Mouse (Mus musculus) frontal cortex, postnatal 14 days (tissue): ENCODE measurements around the gene Olfr64.

Experiments used
- DNase-seq, 2 experiments: peaks; one replicate each; pipeline ENCODE4 v3.0.0; 2022; ENCODE audit warnings: low spot score in 2 of 2

The Olfr64 gene

GRCm38 (mm10) chr7:103894385-103894784 lies at the start of gene Olfr64:
Gene Olfr64 (minus strand): TSS chr7:103894485.
- DNase-seq: no peak

DNA sequence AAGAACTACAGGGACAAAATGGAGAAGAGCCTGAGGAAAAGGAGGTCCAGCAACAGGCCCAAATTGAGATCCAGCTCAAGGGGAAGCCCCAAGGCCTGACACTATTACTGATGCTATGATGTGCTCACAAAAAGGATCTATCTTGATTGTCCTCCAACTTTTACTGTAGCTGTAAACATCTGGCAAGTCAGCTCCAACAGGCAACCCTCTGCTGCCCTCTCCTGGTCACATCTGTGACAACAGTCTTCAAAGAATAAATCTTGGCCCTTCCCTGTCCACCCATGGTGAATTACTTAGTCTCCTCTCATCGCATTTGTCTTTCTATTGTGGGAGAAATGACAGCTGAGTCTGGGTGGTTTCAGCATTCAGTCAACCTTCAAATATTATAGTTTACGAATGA lies 48.4 kb upstream of the Olfr64 start:
- no peak for DNase-seq

DNA sequence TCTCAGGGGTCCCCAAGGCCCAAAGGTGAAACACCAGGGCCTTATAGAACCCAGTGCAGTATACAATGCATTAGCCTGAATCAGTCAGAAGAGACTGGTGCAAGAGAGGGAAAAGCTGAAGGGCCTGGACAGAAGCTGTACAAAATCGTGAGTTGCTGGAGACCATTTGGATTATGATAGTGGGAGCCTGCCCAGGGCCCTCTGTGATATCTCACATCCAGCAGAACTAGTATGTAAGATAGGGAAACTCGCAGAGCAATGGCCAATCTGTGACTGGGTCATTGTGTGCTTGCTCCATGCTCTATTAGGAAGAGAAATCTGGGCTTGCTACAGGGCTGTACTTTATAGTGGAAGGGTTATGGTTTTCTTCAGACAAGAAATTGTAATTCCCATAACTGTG lies 40.0 kb upstream of the Olfr64 start, which contains the start of gene Olfr632:
TSS of gene Olfr632 (plus strand) at position 84 of the 400 bp plus-strand sequence.
- DNase-seq: no peak

DNA sequence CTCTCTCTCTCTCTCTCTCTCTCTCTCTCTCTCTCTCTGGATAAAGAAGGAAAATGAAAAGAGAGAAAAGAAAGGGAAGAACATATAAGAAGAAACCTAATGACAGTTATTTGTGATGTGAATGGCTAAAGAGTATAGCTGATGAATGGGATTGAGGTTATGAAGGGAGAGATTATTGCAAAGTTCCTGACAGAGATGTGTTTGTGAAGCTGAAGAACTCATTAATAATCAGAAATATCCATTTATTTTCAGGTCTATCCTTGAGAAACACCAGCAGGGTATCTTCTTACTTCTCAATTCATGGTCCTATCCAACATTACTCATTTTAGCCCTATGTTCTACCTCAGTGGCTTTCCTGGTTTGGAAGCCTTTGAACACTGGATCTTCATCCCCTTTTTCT lies 34.2 kb upstream of the Olfr64 start, which contains the start of gene Olfr631:
TSS of gene Olfr631 (plus strand) at position 301 of the 400 bp plus-strand sequence.
- DNase-seq: no peak

GRCm38 (mm10) chr7:103915338-103915737 lies 21.1 kb upstream of the Olfr64 start:
- DNase-seq: no peak

GRCm38 (mm10) chr7:103912969-103913511 lies 18.8 kb upstream of the Olfr64 start:
- DNase-seq: no peak

GRCm38 (mm10) chr7:103910047-103910446 lies 15.8 kb upstream of the Olfr64 start:
- DNase-seq: no peak

DNA sequence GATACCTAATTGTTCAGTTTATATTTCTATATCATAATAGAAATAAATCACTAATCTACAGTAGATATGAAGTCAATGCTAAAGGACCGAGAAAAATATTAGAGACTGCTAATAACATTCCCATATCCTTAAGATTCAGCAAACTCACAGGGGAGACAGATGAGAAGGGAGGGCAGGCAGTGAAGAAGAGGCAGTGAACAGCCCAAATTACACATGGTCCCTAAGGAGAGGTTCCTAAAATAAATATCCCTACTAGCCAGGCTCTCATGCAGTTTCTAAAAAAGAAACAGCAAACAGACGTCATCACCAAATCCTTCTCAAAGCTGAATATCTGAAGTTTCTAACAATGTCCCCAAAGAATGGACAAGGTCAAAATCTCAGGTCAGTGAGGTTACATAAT lies 8.9 kb upstream of the Olfr64 start, which contains the start of gene Olfr65:
TSS of gene Olfr65 (plus strand) at position 301 of the 400 bp plus-strand sequence.
- DNase-seq: no peak

DNA sequence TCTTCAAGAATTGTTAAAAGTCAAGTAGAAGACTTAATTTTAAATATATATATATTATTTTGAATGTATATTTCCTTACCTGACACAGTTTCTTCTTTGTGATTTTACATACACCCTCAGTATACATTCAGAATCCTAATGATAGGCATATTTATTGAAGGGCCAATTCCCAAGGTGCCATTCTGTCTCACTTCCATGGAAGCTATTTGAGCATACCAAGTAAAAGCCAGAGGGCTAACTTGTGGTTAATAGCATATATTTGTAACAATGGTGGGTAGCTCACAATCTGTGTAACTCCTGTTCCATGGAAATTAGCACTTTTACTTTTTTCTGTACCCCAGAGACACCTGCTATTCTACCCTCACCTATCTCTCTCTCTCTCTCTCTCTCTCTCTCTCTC lies 8.1 kb downstream of the Olfr64 start, which contains the start of gene Olfr66:
TSS of gene Olfr66 (minus strand) at position 101 of the 400 bp plus-strand sequence.
- DNase-seq: no peak

DNA sequence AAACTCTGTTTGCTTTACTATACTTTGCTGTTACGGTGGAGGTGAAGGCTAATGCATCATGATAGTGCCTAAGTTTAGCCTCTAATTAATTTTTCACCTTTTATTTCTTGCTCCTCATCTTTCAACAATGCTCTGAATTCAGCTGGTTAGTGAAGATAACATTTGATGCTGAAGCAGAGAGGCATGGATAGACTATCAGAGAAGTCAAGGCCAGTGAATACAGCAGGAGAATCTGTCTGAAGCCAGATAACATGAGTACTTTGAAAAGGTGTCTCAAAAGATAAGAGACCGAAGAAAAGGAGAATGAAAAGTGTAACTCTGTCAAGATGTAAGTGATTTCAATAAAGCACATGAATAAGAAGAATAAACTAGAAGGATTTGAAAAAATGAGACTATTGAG lies 17.2 kb downstream of the Olfr64 start:
- no peak for DNase-seq

GRCm38 (mm10) chr7:103874451-103874850 lies 19.8 kb downstream of the Olfr64 start:
- no peak for DNase-seq

GRCm38 (mm10) chr7:103873064-103873463 lies 21.2 kb downstream of the Olfr64 start:
- no peak for DNase-seq

DNA sequence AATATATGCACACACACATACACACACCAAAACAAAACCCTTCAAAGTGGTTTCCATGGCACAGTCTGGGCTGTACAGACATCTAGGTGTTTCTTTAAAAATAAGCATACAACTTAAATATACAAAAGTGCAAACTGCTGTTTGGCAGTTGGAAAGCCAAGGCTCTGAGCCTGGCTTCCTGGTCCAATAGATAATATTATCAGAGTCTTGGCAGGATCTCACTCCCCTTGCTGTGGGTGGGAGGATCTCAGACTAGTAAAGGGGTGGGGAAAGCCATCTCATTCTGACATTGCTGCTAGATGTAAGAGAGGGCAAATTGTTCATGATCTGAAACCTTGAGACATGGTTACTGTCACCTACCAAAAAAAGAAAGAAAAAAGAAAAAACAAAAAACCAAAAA lies 23.6 kb downstream of the Olfr64 start:
- DNase-seq: no peak

GRCm38 (mm10) chr7:103865716-103866115 lies 28.6 kb downstream of the Olfr64 start:
- DNase-seq: no peak

- no peak for DNase-seq
These were observed 32.8 kb downstream of the Olfr64 start for GRCm38 (mm10) chr7:103861531-103861930.

DNA sequence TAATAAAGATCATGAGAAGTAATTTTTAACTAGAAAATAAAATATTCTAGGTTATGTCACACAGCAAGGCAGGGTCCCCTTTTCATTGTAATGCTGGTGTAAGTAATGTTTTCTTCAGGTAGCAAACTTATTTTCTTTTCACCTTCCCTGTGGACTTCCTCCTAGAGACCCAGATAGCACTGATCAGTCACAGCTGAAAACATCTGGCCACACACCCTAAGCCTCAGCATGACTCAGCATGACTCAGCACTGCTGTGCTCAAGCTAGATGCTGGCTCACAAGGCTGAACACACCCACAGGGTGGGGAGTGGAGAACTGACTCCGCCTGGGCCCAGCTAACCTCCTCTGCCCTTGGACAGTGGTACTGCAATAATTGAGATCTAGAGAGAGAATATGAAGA lies 33.4 kb downstream of the Olfr64 start:
- no peak for DNase-seq

DNA sequence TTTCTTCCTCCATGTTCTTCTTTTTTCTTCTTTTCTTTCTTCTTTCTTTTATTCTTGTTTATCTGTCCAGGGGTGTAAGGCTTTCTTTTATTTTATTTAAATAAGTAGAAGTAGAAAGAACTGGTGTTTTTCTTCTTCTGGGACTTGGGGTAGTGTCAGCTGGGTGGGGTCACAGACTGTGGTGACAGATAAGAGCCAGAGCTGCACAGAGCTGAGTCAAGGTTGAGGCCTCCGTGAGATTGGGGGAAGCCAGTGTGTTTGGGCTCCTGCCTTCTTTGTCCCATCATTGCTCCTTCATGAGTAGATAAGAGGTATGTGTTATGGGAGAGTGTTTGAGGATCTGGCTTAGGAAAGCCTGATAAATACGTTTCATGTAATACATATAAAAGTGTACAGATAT lies 35.2 kb downstream of the Olfr64 start:
- DNase-seq: no peak

DNA sequence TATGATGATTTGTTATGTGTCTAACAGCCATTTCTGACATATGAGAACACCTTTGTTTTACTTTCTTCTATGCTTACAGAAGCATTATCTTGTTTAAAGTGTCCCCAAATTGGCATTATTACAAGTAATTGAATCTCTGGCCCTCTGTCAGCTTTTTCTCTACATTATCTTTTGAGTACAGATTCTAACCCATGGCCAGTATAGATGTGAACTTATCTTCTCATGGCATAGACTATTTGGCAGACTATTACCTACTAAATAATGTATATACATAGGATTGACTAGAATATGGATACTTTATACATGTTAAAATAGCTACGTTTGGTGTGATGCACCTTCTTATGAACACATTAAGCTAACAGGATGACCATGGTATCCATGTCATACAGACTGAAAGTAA lies 39.6 kb downstream of the Olfr64 start:
- DNase-seq: no peak

DNA sequence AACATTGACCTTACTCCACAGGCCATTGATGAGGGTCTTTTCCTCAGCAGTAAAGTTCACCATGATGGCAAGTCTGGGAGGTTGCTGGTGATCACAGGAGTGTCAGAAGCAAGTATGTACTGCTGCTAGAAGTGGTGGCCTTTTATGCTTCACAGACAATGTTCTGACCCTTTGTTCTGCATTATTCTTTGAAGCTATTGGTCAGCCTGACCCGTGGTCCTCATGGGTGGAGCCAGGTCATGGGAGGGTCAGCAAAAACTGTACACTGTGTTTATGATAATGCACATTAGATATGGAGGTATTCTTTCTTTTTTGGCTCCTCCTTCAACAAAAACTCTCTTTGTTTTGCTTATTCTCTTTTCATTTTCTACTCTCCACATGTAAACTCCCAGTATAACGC lies 41.2 kb downstream of the Olfr64 start, which contains the start of gene Hbb-y:
TSS of gene Hbb-y (minus strand) at position 127 of the 400 bp plus-strand sequence.
- no peak for DNase-seq

DNA sequence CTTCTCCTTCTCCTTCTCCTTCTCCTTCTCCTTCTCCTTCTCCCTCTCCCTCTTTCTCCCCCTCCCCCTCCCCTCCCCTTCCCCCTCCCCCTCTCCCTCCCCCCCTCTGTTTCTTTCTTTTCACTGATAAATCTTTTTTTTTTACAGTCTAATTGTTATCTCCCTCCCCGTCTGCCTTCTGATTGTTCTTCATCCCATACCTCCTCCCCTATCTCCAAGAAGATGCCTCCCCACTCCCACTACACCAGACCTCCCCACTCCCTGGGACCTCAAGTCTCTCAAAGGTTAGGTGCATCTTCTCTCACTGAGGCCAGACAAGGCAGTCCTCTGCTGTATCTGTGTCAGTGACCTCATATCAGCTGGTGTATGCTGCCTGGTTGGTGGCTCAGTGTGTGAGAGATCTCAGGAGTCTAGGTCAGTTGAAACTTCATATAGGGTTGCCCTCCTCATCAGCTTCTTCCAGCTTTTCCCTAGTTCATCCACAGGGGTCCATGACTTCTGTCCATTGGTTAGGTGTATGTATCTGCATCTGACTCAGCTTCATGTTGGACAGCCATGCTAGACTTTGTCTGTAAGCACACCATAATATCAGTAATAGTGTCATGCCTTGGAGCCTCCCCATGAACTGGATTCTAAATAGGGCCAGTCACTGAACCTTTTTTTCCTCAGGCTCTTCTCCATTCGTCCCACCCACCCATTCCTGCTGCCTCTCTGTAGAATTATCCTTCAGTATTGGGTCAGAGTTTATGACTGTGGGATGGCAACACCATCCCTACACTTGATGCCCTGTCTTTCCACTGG lies 49.6 kb downstream of the Olfr64 start:
- no peak for DNase-seq

GRCm38 (mm10) chr7:103843034-103843433 lies 51.3 kb downstream of the Olfr64 start, which contains the start of gene Hbb-bh1:
Gene Hbb-bh1 (minus strand): TSS chr7:103843164.
- no peak for DNase-seq

DNA sequence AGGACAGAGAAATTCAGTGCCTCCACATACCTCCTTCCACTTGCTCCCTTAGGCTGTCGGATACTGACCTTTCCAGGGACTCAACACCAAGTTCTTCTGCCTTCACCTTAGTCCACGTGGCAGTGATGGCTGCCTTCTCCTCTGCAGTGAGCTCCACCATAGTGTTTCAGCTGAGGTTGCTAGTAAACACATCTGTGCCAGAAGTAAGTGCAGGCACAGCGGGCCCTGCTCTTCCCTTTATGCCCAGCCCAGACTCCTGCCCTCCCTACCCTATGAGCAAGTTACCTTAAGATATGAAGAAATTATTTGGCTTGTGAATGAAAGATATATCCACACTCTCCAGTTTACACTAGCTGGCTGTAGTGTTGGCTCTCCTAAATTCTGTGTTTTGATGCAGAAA lies 54.0 kb downstream of the Olfr64 start, which contains the start of gene Hbb-bh2:
TSS of gene Hbb-bh2 (minus strand) at position 253 of the 400 bp plus-strand sequence.
- DNase-seq: no peak
